Mouse (Mus musculus) embryo, embryonic 9.5 days (tissue): ENCODE measurements around the gene Sowahd.

ENCODE experiments used
- DNase-seq: peaks from one replicate; pipeline ENCODE4 v3.0.0-alpha.2; 2017; ENCODE audit errors: extremely low spot score

The Sowahd gene

GRCm38 (mm10) chrX:37091457-37091856 lies 42.8 kb downstream of the Sowahd start:
- no peak for DNase-seq

- DNase-seq: no peak
Observed at GRCm38 (mm10) chrX:37095106-37095768, 46.6 kb downstream of the Sowahd start.

- no peak for DNase-seq
Observed at GRCm38 (mm10) chrX:37098681-37099080, 50.0 kb downstream of the Sowahd start.
